Mouse (Mus musculus) liver, embryonic 14.5 days (tissue): ENCODE data around the gene Lrrc4c.

Experiments
- CTCF ChIP-seq: IDR thresholded peaks from 2 replicates; pipeline ENCODE4 v1.5.1; 2016; ENCODE audit warnings: antibody characterized with exemption, low read depth, control low read depth
- EP300 ChIP-seq: IDR thresholded peaks from 2 replicates; pipeline ENCODE4 v1.6.1; 2016; ENCODE audit warnings: antibody characterized with exemption, low read depth

- no peak for TF ChIP-seq CTCF
- no peak for TF ChIP-seq EP300
Observed at GRCm38 (mm10) chr2:97467031-97467549, 1149.1 kb downstream of the Lrrc4c start.
